Mouse (Mus musculus) forebrain, embryonic 11.5 days (tissue): ENCODE measurements around the gene Mesp1. TPM values are rescaled to one million over a fixed set of nuclear protein-coding genes. Genes with fewer than 3 reads are reported as not detected.

ENCODE experiments used
- ATAC-seq: fragments of 200-750 bp; cut with Nextera tagmentation; replicated peaks from 2 replicates; pipeline ENCODE4 v1.8.0; 2017; ENCODE audit warnings: moderate TSS enrichment; ENCODE audit not compliant: low FRiP score
- DNase-seq: peaks from one replicate; pipeline ENCODE4 v3.0.0-alpha.2; 2017; ENCODE audit warnings: low spot score
- H3K27ac ChIP-seq: fragments of 300-500 bp; sonication (generic); 2 replicates; pipeline ENCODE4 v1.5.1; 2014; ENCODE audit warnings: low read depth, low read length
- H3K27me3 ChIP-seq: fragments of 300-500 bp; sonication (generic); 2 replicates; pipeline ENCODE4 v1.6.1; 2014; ENCODE audit warnings: mild to moderate bottlenecking, low read length, mixed read lengths; ENCODE audit not compliant: control insufficient read depth, insufficient read depth
- H3K36me3 ChIP-seq: fragments of 300-500 bp; sonication (generic); 2 replicates; pipeline ENCODE4 v1.6.1; 2014; ENCODE audit warnings: mild to moderate bottlenecking, low read length, moderate library complexity, mixed read lengths; ENCODE audit not compliant: control insufficient read depth, insufficient read depth
- H3K4me1 ChIP-seq: fragments of 300-500 bp; sonication (generic); replicated peaks from 2 replicates; pipeline ENCODE4 v1.6.1; 2014; ENCODE audit warnings: low read length, mixed read lengths; ENCODE audit not compliant: control insufficient read depth, insufficient read depth
- H3K4me2 ChIP-seq: fragments of 300-500 bp; sonication (generic); 2 replicates; pipeline ENCODE4 v1.6.1; 2014; ENCODE audit warnings: low read depth, mild to moderate bottlenecking, low read length, moderate library complexity, mixed read lengths; ENCODE audit not compliant: severe bottlenecking
- H3K4me3 ChIP-seq: fragments of 300-500 bp; sonication (generic); 2 replicates; pipeline ENCODE4 v1.5.1; 2014; ENCODE audit warnings: low read depth, low read length
- H3K9ac ChIP-seq: fragments of 300-500 bp; sonication (generic); 2 replicates; pipeline ENCODE4 v1.6.1; 2014; ENCODE audit warnings: low read length
- H3K9me3 ChIP-seq: fragments of 300-500 bp; sonication (generic); 2 replicates; pipeline ENCODE4 v1.6.1; 2016; ENCODE audit warnings: low read length, mixed read lengths; ENCODE audit not compliant: control insufficient read depth
- WGBS: fragments of 180-500 bp; shearing (Covaris S2); extraction: QIAGEN DNeasy Blood & Tissue Kit; methylation state at CpG from one replicate; pipeline ENCODE4 v1.1.7; 2014; 5-methylcytosine and 5-hydroxymethylcytosine counted together
- polyA plus RNA-seq: library from polyadenylated mRNA; unstranded; fragments of >200 nt; fragmentation: Nextera tagmentation; extraction: Ambion mirVana; gene quantifications from 2 replicates; pipeline ENCODE4 v1.2.1, GENCODE M21; 2014

Mesp1 gene
- polyA plus RNA-seq, 1 experiment from 2014 or later: 0.15 TPM

DNA sequence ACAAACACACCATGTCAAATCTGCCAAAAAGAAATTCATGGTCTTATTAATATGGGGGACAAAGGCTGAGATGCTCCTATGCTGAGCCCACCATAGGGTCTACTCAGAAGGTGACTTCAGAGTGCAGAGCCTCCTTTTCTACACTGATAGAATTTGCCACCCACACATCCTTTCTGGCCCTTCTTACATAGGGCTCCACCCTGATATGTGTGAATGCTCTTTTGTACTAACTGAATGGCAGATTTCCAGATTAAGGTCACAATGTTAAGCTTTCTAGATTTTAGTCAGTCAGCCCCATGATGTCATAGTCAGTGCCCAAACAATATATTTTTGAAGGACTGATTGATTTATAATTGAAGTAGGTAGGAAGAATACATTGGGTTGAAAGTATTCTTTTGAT is 33.8 kb downstream of the Mesp1 start:
- no peak overlapping the region for H3K27ac ChIP-seq
- no peak overlapping the region for H3K9ac ChIP-seq
- DNase-seq (no peak), ATAC-seq (no peak)
- H3K4me1 ChIP-seq: no peaks in the 10 kb centered on the region
- H3K4me2 ChIP-seq: no peak overlapping the region
- H3K9me3 ChIP-seq: no peaks in the 10 kb centered on the region
- H3K36me3 ChIP-seq: no peaks in the 10 kb centered on the region
- no peaks in the 10 kb centered on the region for H3K27me3 ChIP-seq
- H3K4me3 ChIP-seq: no peak overlapping the region

DNA sequence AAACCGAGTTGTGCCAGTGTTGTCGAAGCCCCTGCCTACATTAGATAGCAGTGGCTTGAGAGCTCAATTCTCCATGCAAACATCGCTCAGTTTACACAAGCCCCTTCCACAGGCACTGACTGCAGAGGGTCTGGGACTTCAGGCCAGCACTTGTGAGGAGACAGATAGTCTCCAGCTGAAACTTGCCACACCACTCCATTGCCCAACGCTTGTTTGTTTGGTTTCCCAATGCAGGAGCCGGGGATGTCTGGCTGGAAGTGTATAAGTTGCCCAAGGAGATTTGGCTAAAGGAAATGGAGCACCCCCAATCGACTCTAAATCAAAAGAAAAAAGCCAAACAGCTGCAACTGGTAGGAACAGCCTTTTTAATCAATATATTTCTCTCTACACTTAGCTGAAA is 35.4 kb downstream of the Mesp1 start:
- DNase-seq: no peak
- Histone ChIP-seq H3K4me1 (no peaks in the 10 kb centered on the region), H3K9me3 (no peaks in the 10 kb centered on the region), H3K4me3 (no peak overlapping the region), H3K36me3 (no peaks in the 10 kb centered on the region), H3K4me2 (no peak overlapping the region), H3K9ac (no peak overlapping the region), H3K27me3 (no peaks in the 10 kb centered on the region), H3K27ac (no peak overlapping the region)
- 77% methylated on average over 6 of the region's 6 CpGs for WGBS
- ATAC-seq: no peak

DNA sequence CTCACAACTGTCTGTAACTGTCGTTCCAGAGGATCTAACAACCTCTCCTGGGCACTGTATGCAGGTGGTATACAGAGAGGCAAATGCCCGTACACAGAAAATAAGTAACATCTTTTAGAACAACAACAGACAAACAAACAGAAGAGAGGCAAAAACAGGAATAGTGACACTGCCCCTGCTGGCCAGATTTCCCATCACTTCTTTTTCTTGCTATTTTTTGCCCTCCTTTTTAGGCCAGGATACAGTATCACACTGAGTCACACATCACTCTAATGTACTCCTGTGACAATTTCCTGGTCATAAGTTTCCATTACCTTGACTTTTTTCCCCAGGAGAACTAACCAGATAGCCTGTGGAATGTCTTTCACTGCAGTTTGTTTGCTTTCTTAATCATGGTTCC is 37.3 kb downstream of the Mesp1 start:
- Histone ChIP-seq H3K4me2 (no peak overlapping the region), H3K27me3 (no peaks in the 10 kb centered on the region), H3K4me3 (no peak overlapping the region), H3K36me3 (no peaks in the 10 kb centered on the region), H3K9ac (no peak overlapping the region), H3K9me3 (no peaks in the 10 kb centered on the region), H3K27ac (no peak overlapping the region), H3K4me1 (no peaks in the 10 kb centered on the region)
- 56% methylated on average over 2 of the region's 2 CpGs for whole genome bisulfite sequencing
- DNase-seq (no peak), ATAC-seq (no peak)

DNA sequence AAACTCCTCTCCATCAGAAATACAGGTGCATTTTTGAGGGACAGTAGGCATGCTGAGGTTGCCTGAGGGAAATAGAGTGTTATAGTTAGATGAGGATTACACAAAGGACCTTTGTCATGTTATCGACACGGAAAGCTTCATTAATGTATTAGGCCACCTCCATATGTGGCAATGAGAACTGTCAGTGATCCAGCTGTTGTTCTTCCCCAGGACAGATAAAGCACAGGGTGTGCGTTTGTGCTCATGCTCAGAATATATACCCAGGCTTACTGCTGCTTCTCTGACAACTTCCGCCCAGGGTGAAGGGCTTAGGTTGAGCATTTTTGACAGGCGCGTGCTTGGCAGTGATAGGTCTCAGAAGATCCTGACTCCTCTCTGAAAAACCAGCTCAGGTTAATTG is 44.1 kb downstream of the Mesp1 start:
- Histone ChIP-seq H3K4me1 (no peaks in the 10 kb centered on the region), H3K27me3 (no peaks in the 10 kb centered on the region), H3K9me3 (no peaks in the 10 kb centered on the region), H3K27ac (no peak overlapping the region), H3K9ac (no peak overlapping the region), H3K36me3 (no peaks in the 10 kb centered on the region), H3K4me2 (no peak overlapping the region), H3K4me3 (no peak overlapping the region)
- 91% methylated on average over 6 of the region's 6 CpGs for WGBS
- DNase-seq: no peak
- ATAC-seq: no peak

DNA sequence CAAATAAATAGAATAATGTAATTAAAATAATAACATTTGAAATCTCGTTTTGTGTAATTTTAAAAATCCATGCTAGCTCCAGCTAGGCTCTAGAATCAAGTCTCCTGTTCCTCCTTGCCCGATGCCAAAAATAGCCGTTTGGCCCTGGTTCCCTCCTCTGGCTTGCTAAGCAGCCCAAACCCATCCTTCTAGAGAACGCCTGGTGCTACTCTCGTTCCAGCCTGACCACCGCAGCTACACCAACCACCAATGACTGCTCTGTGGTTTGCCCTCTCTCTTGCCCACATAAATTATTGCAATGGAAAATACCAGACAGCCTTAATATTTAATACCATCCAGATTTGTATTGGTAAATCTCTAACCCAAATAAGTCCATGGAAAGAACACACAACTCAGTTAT is 45.9 kb downstream of the Mesp1 start:
- H3K4me1 ChIP-seq: peaks cover 3% of the 10 kb centered on the region; the same call in 1 of the 2 replicates
- no peaks in the 10 kb centered on the region for H3K27me3 ChIP-seq
- no peak overlapping the region for H3K4me2 ChIP-seq
- no peak overlapping the region for H3K9ac ChIP-seq
- ATAC-seq (no peak), DNase-seq (no peak)
- H3K9me3 ChIP-seq: no peaks in the 10 kb centered on the region
- 87% methylated on average over 6 of the region's 6 CpGs for WGBS
- H3K36me3 ChIP-seq: no peaks in the 10 kb centered on the region
- no peak overlapping the region for H3K4me3 ChIP-seq
- H3K27ac ChIP-seq: no peak overlapping the region

DNA sequence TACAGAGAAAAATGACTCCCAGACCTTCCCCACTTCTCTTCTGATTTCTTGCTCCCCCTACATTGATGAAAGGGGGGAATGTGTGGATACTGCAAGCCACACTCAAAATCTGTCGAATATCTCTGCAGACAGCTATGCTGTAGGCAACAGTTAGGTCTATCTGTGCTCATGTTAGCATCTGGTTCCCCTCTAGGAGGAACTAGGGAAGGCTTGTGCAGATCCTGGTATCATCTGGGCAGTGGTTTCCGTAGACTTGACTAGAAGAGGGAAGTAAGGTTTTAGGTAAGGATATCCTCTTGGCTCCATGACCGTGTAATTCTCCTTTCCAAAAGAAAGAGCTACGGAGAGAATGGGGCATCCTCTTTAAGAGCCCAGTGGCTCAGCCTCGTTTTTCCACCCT is 49.0 kb downstream of the Mesp1 start:
- Histone ChIP-seq H3K36me3 (no peaks in the 10 kb centered on the region), H3K4me1 (peaks cover 3% of the 10 kb centered on the region; the same call in 1 of the 2 replicates), H3K27me3 (no peaks in the 10 kb centered on the region), H3K4me3 (no peak overlapping the region), H3K4me2 (no peak overlapping the region), H3K9me3 (no peaks in the 10 kb centered on the region), H3K9ac (no peak overlapping the region), H3K27ac (no peak overlapping the region)
- ATAC-seq (no peak), DNase-seq (no peak)
- WGBS: 83% methylated on average over 5 of the region's 5 CpGs

DNA sequence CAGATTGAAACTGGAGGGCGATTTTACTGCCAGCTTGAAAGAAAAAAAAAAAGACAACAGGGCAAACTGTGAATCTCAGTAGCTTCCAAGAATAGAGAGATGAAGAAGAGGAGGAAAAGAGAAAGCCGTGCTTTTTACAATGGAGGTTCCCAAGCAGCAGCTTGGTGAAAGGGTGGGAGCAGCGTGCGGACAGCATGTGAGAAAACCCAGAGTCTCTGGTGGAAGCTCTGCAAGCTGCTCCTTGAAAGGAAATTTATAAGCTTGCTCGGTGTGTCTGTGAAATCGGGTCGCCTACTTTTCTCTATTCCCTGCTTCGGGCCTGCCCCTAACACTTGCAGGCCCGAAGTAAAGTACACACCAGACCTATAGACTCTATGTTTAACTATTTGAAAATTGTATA is 49.5 kb downstream of the Mesp1 start:
- peaks cover 3% of the 10 kb centered on the region; the same call in 1 of the 2 replicates for H3K4me1 ChIP-seq
- DNase-seq (no peak), ATAC-seq (no peak)
- no peak overlapping the region for H3K27ac ChIP-seq
- no peaks in the 10 kb centered on the region for H3K9me3 ChIP-seq
- H3K36me3 ChIP-seq: no peaks in the 10 kb centered on the region
- H3K9ac ChIP-seq: no peak overlapping the region
- no peak overlapping the region for H3K4me3 ChIP-seq
- no peaks in the 10 kb centered on the region for H3K27me3 ChIP-seq
- no peak overlapping the region for H3K4me2 ChIP-seq
- 92% methylated on average over 9 of the region's 9 CpGs for WGBS

DNA sequence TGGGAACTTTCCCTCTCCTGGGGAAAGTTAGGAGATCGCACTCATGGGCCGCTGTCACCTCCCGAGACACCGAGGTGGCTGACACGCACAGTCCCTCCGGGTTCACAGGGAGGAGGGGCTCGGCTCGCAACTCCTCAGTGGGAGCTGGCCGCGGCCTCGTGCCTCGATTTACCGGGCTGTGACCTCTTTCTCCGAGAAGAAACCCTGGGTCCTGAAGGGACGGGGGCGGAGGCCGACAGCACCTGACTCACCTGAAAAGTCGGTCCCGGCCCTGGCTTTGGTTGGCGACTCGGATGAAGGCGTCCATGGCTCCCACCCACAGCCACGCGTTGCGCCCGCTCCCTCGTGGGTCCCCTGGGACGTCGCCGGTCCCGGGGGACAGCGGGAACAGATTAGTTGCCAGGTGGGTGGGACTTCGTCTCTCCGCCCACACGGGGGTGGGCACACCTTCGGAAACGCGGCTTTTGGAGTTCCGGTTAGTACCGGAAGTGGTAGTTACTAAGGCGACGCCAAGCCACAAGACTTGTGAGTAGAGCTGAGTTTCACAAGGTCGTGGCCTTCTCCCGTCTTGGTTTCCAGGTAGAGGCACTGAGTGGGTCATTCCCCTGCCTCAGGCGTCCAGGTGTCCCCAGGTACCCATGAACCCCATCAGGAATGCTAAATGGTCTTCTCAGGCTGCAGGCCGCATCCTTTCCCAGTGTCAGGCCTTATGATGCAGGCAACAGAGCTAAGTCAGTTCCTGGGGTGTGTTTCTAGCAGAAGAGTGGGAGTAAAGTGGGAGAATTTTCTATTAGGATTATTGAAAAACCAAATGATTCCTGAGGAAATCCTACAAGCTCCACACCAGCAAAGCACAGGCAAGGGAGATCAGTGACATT is 50.7 kb downstream of the Mesp1 start, which contains the start of the genes Pex11a and Wdr93:
Pex11a (minus strand) TSS at position 473 of the 878 bp plus-strand sequence.
Wdr93 (plus strand) TSS at position 505 of the 878 bp plus-strand sequence.
- Histone ChIP-seq H3K4me1 (peaks cover 3% of the 10 kb centered on the region; the same call in 1 of the 2 replicates), H3K4me3 (peak within 1 kb of the TSS; percentile 72), H3K9me3 (no peaks in the 10 kb centered on the region), H3K4me2 (peak within 1 kb of the TSS; percentile 96), H3K27ac (no peak within 1 kb of the TSS), H3K36me3 (no peaks in the 10 kb centered on the region), H3K27me3 (no peaks in the 10 kb centered on the region), H3K9ac (peak within 1 kb of the TSS; percentile 64)
- 3% methylated on average over 46 of the region's 46 CpGs for WGBS
- DNase-seq (peak; percentile 81), ATAC-seq (peak; percentile 81)

DNA sequence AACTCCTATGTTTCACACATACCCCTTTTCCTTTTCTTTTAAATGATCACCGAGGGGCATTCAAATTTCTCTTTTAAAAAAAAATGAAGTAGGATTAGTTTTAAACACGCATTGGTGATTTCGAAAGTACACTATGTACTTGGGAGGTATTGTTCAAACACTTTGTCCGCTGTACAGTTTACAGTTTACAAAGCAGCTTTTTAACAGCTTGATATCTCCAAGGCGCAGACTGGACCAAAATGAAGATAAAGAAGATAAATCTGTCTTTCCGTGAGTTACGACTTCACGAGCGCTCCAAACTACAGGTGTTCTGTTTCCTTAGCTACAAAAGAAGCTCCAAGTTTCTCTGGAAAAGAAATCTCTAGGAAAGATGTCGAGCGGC is 51.3 kb downstream of the Mesp1 start:
- H3K9ac ChIP-seq: peak overlapping the region; percentile 64
- WGBS: 26% methylated on average over 11 of the region's 11 CpGs
- H3K27me3 ChIP-seq: no peaks in the 10 kb centered on the region

More for the DNA sequence above, 51.3 kb downstream of the Mesp1 start:
- Histone ChIP-seq H3K36me3 (no peaks in the 10 kb centered on the region), H3K27ac (no peak overlapping the region), H3K4me2 (peak overlapping the region; percentile 96), H3K4me3 (peak overlapping the region; percentile 72), H3K4me1 (peaks cover 3% of the 10 kb centered on the region; the same call in 1 of the 2 replicates), H3K9me3 (no peaks in the 10 kb centered on the region)
- ATAC-seq (no peak), DNase-seq (no peak)
